ENCODE assay signal across 8 mouse cellular contexts in genomic region chr2:119898141-119898594, GRCm38 (mm10). TPM values are rescaled to one million over a fixed set of nuclear protein-coding genes. Genes with fewer than 3 reads are reported as not detected.
A peak's percentile ranks its signal among the peaks of the same experiment; 100 is the strongest.
DNase-seq lines count a peak whose midpoint lies in the region; ATAC-seq and TF ChIP-seq lines count a peak whose summit lies in the region.

No protein-coding gene starts in this region.

- no peaks in the 10 kb centered on the region for H3K27me3 ChIP-seq in liver, adult 2 months (ENCODE audit: control insufficient read depth, insufficient read depth, low read length)

- TF ChIP-seq CTCF in embryonic fibroblast, embryonic 13.5 days (IDR thresholded peaks at IDR 0.05; ENCODE audit: borderline replicate concordance, insufficient read depth, low read length): no peak
- TF ChIP-seq CTCF in liver, adult 2 months (IDR thresholded peaks at IDR 0.05; ENCODE audit: low read depth, low read length): no peak

- TF ChIP-seq POLR2A in embryonic fibroblast, embryonic 13.5 days (IDR thresholded peaks at IDR 0.05; ENCODE audit: low read depth, low read length): peak; percentile 84
- TF ChIP-seq POLR2A in liver, adult 2 months (IDR thresholded peaks at IDR 0.05; ENCODE audit: extremely low read depth, insufficient read depth, low read length): no peak

- peaks cover 3% of the 10 kb centered on the region; the same call in 1 of the 2 replicates for H3K79me2 ChIP-seq in liver, adult 2 months (ENCODE audit: control insufficient read depth, insufficient read depth, low read length)

- no peaks in the 10 kb centered on the region for H3K4me1 ChIP-seq in embryonic fibroblast, embryonic 13.5 days (ENCODE audit: control insufficient read depth, insufficient read depth, low read length)
- peaks cover 7% of the 10 kb centered on the region for H3K4me1 ChIP-seq in liver, adult 2 months (ENCODE audit: control insufficient read depth, insufficient read depth, low read length)

- ATAC-seq in monocyte, adult 5-6 weeks (replicated peaks; ENCODE audit: insufficient number of reproducible peaks, low FRiP score, low TSS enrichment, poor library complexity, severe bottlenecking): peak; percentile 73

- peak overlapping the region; percentile 89 for H3K27ac ChIP-seq in embryonic fibroblast, embryonic 13.5 days (ENCODE audit: insufficient read depth, low read length)
- no peak overlapping the region for H3K27ac ChIP-seq in liver, adult 2 months (replicated peaks; ENCODE audit: insufficient read depth, low read depth, low read length)

- peaks cover 7% of the 10 kb centered on the region for H3K36me3 ChIP-seq in liver, adult 2 months (ENCODE audit: control insufficient read depth, insufficient read depth, low read length)

- WGBS in liver, adult 2 months: 4% methylated on average over 19 of the region's 19 CpGs

- peak; percentile 92 for DNase-seq in 416B (ENCODE audit: low read depth)
- DNase-seq in adrenal gland, postnatal 36 days: peak; percentile 82 to 84
- DNase-seq in heart, adult 9 months (ENCODE audit: low spot score in 2 of 2): peak; percentile 63 to 68
- DNase-seq in kidney, adult 9 months: peak; percentile 93
- DNase-seq in liver, adult 2 months (ENCODE audit: extremely low read depth, low read depth, low spot score): peak; percentile 84
- peak; percentile 52 to 76 for DNase-seq in spleen, postnatal 4 days (ENCODE audit: low spot score in 2 of 2)

- no peak overlapping the region for H3K9ac ChIP-seq in liver, adult 2 months (ENCODE audit: low read depth, low read length)

- H3K4me3 ChIP-seq in embryonic fibroblast, embryonic 13.5 days (ENCODE audit: insufficient read depth, low read length): peak overlapping the region; percentile 51
- H3K4me3 ChIP-seq in liver, adult 2 months (ENCODE audit: insufficient read depth, low read depth, low read length): no peak overlapping the region; the same call in 1 of the 2 replicates

RNA-seq across cellular contexts. Expression of gene Mga, which starts 1.1 kb away (rescaled TPM):
- total RNA-seq in adrenal gland, postnatal 36 days (2021): 10 to 100 TPM; 46.7 to 47.5 TPM
- 55.7 and 69.2 TPM in 2 replicates for polyA plus RNA-seq in embryonic fibroblast, embryonic 13.5 days (2011; ENCODE audit: insufficient read length, low read depth, missing spikeins)
- total RNA-seq in liver, adult 2 months (2014; rRNA removed): 22.0 and 30.4 TPM in 2 replicates
- polyA plus RNA-seq in liver, adult 2 months (2012; rRNA removed): 5.5 and 7.0 TPM in 2 replicates
- total RNA-seq in monocyte, adult 5-6 weeks (2017): 57.4 to 66.3 TPM (median 60.3 TPM) in 3 replicates
